Mouse (Mus musculus) small intestine, adult 2 months (tissue): Measurements from ENCODE around the gene B230217C12Rik. TPM values are rescaled to one million over a fixed set of nuclear protein-coding genes. Genes with fewer than 3 reads are reported as not detected.
"Not testable (repeated sequence)": the region's sequence is repeated elsewhere in the genome, so short reads cannot be mapped to it uniquely, and the experiment has no call there.

Experiments used
- H3K27ac ChIP-seq: fragments of 200-500 bp; 2 replicates; pipeline ENCODE4 v1.5.1; 2012; ENCODE audit warnings: low read depth, low read length, control low read depth, inconsistent platforms; ENCODE audit not compliant: insufficient read depth
- H3K27me3 ChIP-seq: fragments of 200-500 bp; 2 replicates; pipeline ENCODE4 v1.6.1; 2012; ENCODE audit warnings: mild to moderate bottlenecking, moderate library complexity, low read length, inconsistent platforms; ENCODE audit not compliant: control insufficient read depth, insufficient read depth
- H3K36me3 ChIP-seq: fragments of 200-500 bp; 2 replicates; pipeline ENCODE4 v1.6.1; 2012; ENCODE audit warnings: mild to moderate bottlenecking, low read length, control low read depth, inconsistent platforms; ENCODE audit not compliant: control insufficient read depth, insufficient read depth
- H3K4me1 ChIP-seq: fragments of 200-500 bp; 2 replicates; pipeline ENCODE4 v1.6.1; 2012; ENCODE audit warnings: low read length, inconsistent platforms, mixed read lengths; ENCODE audit not compliant: control insufficient read depth, insufficient read depth, insufficient read length
- H3K4me3 ChIP-seq: fragments of 200-500 bp; 2 replicates; pipeline ENCODE4 v1.5.1; 2012; ENCODE audit warnings: low read depth, mild to moderate bottlenecking, control low read depth, inconsistent platforms, low read length, moderate library complexity
- CTCF ChIP-seq: fragments of 200-500 bp; IDR thresholded peaks from 2 replicates; pipeline ENCODE4 v1.5.1; 2012; ENCODE audit warnings: low read depth, mild to moderate bottlenecking, control low read depth, inconsistent platforms, low read length, moderate library complexity, mixed read lengths; ENCODE audit not compliant: insufficient replicate concordance, insufficient read length; ENCODE audit errors: extremely low read depth
- POLR2A ChIP-seq: fragments of 200-500 bp; IDR thresholded peaks from 2 replicates; pipeline ENCODE4 v1.6.1; 2012; ENCODE audit warnings: low read depth, mild to moderate bottlenecking, control low read depth, inconsistent platforms, low read length, moderate library complexity
- WGBS: fragments of 180-500 bp; shearing (Covaris S2); methylation state at CpG from one replicate; pipeline ENCODE4 v1.1.7; 2018; 5-methylcytosine and 5-hydroxymethylcytosine counted together
- polyA plus RNA-seq: library from polyadenylated mRNA; depleted of rRNA; stranded (reverse); fragments of >200 nt; gene quantifications from 2 replicates; pipeline ENCODE4 v1.2.3, GENCODE M21; 2012

The B230217C12Rik gene
- polyA plus RNA-seq, 1 experiment, result 0.43 TPM

DNA sequence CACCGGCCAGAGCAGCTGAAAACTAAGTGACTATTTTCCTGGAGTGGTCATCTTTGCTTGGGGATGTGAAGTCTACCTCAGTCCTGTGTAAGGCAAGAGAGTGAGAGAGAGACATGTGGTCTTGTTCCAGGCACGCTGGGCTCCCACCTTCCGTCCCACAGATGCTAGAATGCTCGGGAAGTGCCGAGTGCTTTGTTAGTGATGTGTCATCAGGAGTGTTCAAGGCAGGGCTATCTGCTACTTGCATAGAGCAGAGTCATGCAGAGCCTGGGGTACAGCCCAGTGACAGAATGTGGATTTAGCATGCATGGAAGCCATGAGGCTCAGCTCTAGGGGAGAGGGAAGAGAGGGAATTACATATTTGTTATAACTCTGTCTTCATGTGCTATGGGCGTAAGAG is 12.9 kb upstream of the B230217C12Rik start:
- peaks cover 49% of the 10 kb centered on the region for H3K4me1 ChIP-seq
- WGBS, result 93% methylated on average over 6 of the region's 6 CpGs
- H3K4me3 ChIP-seq, result no peak overlapping the region
- H3K27me3 ChIP-seq, result no peaks in the 10 kb centered on the region
- TF ChIP-seq POLR2A (no peak), CTCF (no peak)
- H3K36me3 ChIP-seq, result peaks cover 72% of the 10 kb centered on the region
- no peak overlapping the region for H3K27ac ChIP-seq

DNA sequence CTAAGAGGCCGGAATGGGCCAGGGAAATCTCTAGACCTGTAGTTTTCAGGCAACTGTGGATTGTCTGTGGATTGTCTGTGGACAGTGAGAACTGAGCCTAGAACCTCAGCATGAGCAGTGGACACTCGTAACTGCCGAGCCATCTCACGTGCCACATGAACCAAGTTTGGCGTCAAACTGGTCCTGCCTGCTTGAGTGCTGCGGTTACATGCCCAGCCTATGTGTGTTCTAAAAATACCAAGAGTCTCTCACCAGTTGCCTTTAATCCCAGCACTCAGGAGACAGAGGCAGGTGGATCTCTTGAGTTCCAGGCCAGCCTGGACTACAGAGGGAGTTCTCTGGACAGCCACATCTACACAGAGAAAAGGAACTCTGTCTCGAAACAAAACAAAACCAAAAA is 11.2 kb upstream of the B230217C12Rik start:
- Histone ChIP-seq H3K36me3 (peaks cover 75% of the 10 kb centered on the region), H3K4me3 (no peak overlapping the region), H3K27me3 (no peaks in the 10 kb centered on the region), H3K4me1 (peaks cover 37% of the 10 kb centered on the region), H3K27ac (no peak overlapping the region)
- 78% methylated on average over 7 of the region's 7 CpGs for WGBS
- TF ChIP-seq POLR2A, result no peak
- TF ChIP-seq CTCF, result no peak

DNA sequence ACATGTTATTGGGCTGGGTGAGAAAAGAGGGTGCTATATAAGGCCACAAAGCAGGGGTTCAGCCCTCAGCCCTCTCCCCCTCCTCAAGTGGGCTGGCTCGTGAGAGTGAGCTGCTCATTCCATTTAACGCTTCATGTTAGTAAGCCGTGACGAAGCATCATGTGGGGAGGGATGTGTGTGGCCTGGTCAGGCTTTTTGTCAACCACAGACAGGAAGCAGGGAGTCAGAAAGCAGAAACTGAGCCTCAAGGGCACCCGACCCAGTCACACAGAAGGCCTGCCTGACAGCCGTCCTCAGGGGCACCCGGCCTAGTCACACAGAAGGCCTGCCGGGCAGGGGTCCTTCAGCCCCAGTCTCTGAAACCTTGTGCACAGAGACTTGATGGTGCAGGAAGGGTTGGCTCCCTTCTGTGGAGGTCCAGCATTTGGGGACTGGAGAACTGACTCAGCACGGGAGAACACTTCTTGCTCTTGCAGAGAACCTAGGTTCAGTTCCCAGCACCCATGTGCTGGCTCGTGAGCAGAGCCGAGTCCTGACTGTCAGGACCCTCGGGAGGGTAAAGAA is 10.6 kb upstream of the B230217C12Rik start:
- Histone ChIP-seq H3K4me1 (peaks cover 31% of the 10 kb centered on the region), H3K27ac (peak overlapping the region; percentile 44), H3K27me3 (no peaks in the 10 kb centered on the region), H3K4me3 (no peak overlapping the region), H3K36me3 (peaks cover 75% of the 10 kb centered on the region)
- WGBS, result 81% methylated on average over 12 of the region's 12 CpGs
- TF ChIP-seq POLR2A (no peak), CTCF (no peak)

DNA sequence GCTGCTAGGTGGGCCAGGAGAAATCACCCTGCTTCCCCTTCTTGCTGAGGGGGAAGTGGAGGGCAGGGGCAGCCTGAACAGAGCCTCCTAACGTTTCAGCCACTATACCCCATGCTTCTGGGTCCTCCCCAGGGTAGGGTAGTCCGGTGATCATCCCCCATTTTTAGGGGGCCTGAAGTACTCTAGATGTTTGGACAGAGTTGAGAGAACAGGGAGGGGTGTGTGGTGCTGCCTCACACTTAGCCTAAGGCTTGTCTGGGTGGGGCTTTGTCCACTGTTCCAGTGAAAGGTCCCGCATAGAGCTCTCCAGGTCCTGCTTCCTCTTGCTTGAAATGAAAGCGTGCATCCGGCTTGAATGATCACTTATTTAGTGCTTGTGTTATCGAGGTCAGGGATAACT is 10.1 kb upstream of the B230217C12Rik start:
- 76% methylated on average over 6 of the region's 6 CpGs for WGBS
- Histone ChIP-seq H3K4me1 (peaks cover 27% of the 10 kb centered on the region), H3K27me3 (no peaks in the 10 kb centered on the region), H3K27ac (peak overlapping the region; percentile 44; the same call in 1 of the 2 replicates), H3K36me3 (peaks cover 74% of the 10 kb centered on the region), H3K4me3 (no peak overlapping the region)
- no peak for TF ChIP-seq CTCF
- TF ChIP-seq POLR2A, result no peak

DNA sequence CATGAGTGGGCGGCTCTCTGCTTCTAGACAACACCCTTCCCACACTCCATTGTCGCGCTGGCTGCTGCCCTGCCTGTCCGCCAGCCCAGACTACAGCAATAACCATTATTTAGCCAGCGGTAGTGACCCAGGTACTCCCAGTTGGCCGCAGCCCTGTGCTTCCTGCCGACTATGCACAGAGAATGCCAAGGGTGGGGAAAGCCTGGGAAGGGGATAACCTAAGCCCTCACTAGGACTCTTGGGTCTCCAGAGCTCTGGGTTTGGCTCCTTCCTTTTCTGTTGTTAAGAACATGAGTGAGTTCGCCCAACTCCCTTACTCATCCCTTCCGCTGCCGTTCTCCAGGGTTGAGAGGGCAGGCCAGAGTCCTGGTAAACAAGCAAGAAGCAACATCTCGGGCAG is 8.6 kb upstream of the B230217C12Rik start:
- no peak overlapping the region for H3K4me3 ChIP-seq
- WGBS, result 75% methylated on average over 11 of the region's 11 CpGs
- peaks cover 73% of the 10 kb centered on the region for H3K36me3 ChIP-seq
- TF ChIP-seq CTCF, result no peak
- TF ChIP-seq POLR2A, result no peak
- no peaks in the 10 kb centered on the region for H3K27me3 ChIP-seq
- H3K4me1 ChIP-seq, result peaks cover 14% of the 10 kb centered on the region; the same call in 1 of the 2 replicates
- no peak overlapping the region for H3K27ac ChIP-seq

DNA sequence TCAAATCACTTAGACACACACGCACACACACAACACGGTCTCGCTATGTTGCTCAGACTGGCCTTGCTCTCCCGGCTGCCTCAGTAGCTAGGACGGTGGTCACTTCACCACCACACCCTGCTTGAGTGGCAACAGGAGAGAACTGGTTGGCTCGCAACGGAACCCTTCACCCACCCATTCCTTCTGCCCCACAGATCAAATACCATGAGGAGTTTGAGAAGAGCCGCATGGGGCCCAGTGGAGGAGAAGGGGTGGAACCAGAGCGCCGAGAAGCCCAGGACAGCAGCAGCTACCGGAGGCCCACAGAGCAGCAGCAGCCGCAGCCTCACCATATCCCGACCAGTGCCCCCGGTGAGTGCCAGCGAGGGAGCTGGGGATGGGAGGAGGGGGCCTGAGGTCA is 7.2 kb upstream of the B230217C12Rik start:
- Histone ChIP-seq H3K4me3 (no peak overlapping the region), H3K4me1 (peaks cover 11% of the 10 kb centered on the region; the same call in 1 of the 2 replicates), H3K27ac (no peak overlapping the region), H3K27me3 (no peaks in the 10 kb centered on the region), H3K36me3 (peaks cover 73% of the 10 kb centered on the region)
- 92% methylated on average over 15 of the region's 15 CpGs for WGBS
- TF ChIP-seq CTCF (no peak), POLR2A (no peak)

DNA sequence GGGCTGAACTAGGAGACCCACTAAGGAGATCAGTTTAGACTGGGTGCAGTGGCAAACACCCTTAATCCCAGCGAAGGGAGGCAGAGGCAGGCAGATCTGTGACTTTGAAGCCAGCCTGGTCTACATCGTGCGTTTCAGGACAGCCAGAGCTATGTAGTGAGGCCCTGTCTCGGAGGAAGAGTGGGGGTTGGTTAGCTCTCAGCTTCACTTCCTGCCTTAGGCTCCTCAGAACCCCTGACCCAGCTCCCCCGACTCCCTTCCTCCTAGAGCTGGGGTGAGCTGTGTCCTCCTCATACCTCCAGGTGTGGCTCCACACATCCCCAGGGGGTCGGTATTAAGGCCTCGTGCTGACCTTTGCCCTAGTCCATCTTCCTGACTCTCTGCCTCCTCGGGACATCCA is 4.0 kb upstream of the B230217C12Rik start:
- 21% methylated on average over 8 of the region's 8 CpGs for WGBS
- peaks cover 6% of the 10 kb centered on the region for H3K4me1 ChIP-seq
- peak overlapping the region; percentile 44; the same call in 1 of the 2 replicates for H3K27ac ChIP-seq
- H3K27me3 ChIP-seq, result no peaks in the 10 kb centered on the region
- H3K4me3 ChIP-seq, result no peak overlapping the region
- H3K36me3 ChIP-seq, result peaks cover 59% of the 10 kb centered on the region
- TF ChIP-seq CTCF, result no peak
- TF ChIP-seq POLR2A, result no peak

DNA sequence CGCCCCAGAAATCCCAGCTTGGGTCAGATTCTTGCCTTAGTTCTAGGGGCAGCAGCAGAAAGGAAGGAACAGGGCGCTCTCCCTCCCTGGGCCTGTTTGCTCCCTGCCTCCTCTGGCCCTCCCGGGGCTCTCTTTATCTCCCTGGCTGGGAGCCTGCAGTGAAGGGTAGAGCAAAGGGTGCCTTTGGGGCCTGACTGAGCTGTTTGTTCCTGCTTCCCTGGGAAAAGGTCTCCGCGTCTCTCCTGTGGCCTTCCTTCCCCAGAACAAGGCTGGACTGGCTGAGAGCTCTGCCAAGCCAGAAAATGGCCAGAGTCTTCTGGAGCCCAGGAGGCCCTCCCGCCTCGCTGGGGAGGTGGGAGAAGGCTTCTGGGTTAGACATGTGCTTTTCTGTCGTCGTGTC is 3.5 kb upstream of the B230217C12Rik start:
- not testable (repeated sequence) for H3K4me1 ChIP-seq, H3K27me3 ChIP-seq, H3K4me3 ChIP-seq
- 35% methylated on average over 9 of the region's 9 CpGs for WGBS
- Histone ChIP-seq H3K36me3 (peaks cover 59% of the 10 kb centered on the region), H3K27ac (peak overlapping the region; percentile 44; the same call in 1 of the 2 replicates)
